Mouse (Mus musculus) T-helper 1 cell (primary cell): ENCODE measurements around the gene Syt9.

Experiments used
- in situ Hi-C: fragments of 300-600 bp; cut with MboI, MseI; formaldehyde crosslinking; loops from one replicate; pipeline ENCODE4 v1.15.1; 2025; ENCODE audit warnings: high pct_unique_total_duplicates

The Syt9 gene

GRCm38 (mm10) chr7:107545011-107545410, 174.5 kb downstream of the Syt9 start:
- in situ Hi-C loops, result no loop called here

GRCm38 (mm10) chr7:107547872-107548271, 177.3 kb downstream of the Syt9 start:
- in situ Hi-C loops, result no loop called here

GRCm38 (mm10) chr7:107553461-107553860, 182.9 kb downstream of the Syt9 start:
- in situ Hi-C loops, result loop anchor here (10.0 kb wide), 1 partner anchor 611 kb away; no protein-coding TSS in a partner anchor

- in situ Hi-C loops, result loop anchor here (10.0 kb wide), 1 partner anchor 609 kb away; no protein-coding TSS in a partner anchor
Measured at GRCm38 (mm10) chr7:107555906-107556305, 185.4 kb downstream of the Syt9 start.

GRCm38 (mm10) chr7:107560675-107561074, 190.1 kb downstream of the Syt9 start:
- in situ Hi-C loops, result no loop called here

GRCm38 (mm10) chr7:107561584-107561983, 191.1 kb downstream of the Syt9 start:
- in situ Hi-C loops, result no loop called here

GRCm38 (mm10) chr7:107563727-107564126, 193.2 kb downstream of the Syt9 start:
- in situ Hi-C loops, result no loop called here

GRCm38 (mm10) chr7:107567261-107567671, 196.7 kb downstream of the Syt9 start, which contains the start of gene Olfml1:
Gene Olfml1, plus strand, starts transcription at chr7:107567446.
- in situ Hi-C loops, result no loop called here

- in situ Hi-C loops, result no loop called here
Measured at GRCm38 (mm10) chr7:107567674-107568073, 197.1 kb downstream of the Syt9 start.

GRCm38 (mm10) chr7:107568971-107569370, 198.4 kb downstream of the Syt9 start:
- in situ Hi-C loops, result no loop called here

- in situ Hi-C loops, result no loop called here
Measured at GRCm38 (mm10) chr7:107573856-107574255, 203.3 kb downstream of the Syt9 start.

- in situ Hi-C loops, result no loop called here
Measured at GRCm38 (mm10) chr7:107574276-107574675, 203.7 kb downstream of the Syt9 start.

GRCm38 (mm10) chr7:107592641-107593040, 222.1 kb downstream of the Syt9 start:
- in situ Hi-C loops, result no loop called here

- in situ Hi-C loops, result no loop called here
Measured at GRCm38 (mm10) chr7:107593904-107594303, 223.4 kb downstream of the Syt9 start.

- in situ Hi-C loops, result no loop called here
Measured at GRCm38 (mm10) chr7:107594325-107594856, 223.9 kb downstream of the Syt9 start.

GRCm38 (mm10) chr7:107594857-107595402, 224.4 kb downstream of the Syt9 start, which contains the start of gene Ppfibp2:
Gene Ppfibp2, plus strand, starts transcription at chr7:107595207.
- in situ Hi-C loops, result no loop called here

GRCm38 (mm10) chr7:107595426-107595825, 224.9 kb downstream of the Syt9 start:
- in situ Hi-C loops, result no loop called here

- in situ Hi-C loops, result no loop called here
Measured at GRCm38 (mm10) chr7:107596753-107597152, 226.2 kb downstream of the Syt9 start.

- in situ Hi-C loops, result no loop called here
Measured at GRCm38 (mm10) chr7:107597956-107598355, 227.4 kb downstream of the Syt9 start.
